Mouse (Mus musculus) stomach, embryonic 14.5 days (tissue): ENCODE results near the gene Tns3. TPM values are rescaled to one million over a fixed set of nuclear protein-coding genes. Genes with fewer than 3 reads are reported as not detected.

Experiments
- ATAC-seq: fragments of 200-750 bp; cut with Nextera tagmentation; 2 replicates; pipeline ENCODE4 v1.8.0; 2017; ENCODE audit warnings: low read depth, moderate TSS enrichment; ENCODE audit not compliant: insufficient number of reproducible peaks, insufficient read depth, low FRiP score
- H3K27ac ChIP-seq: fragments of 300-500 bp; sonication (generic); 2 replicates; pipeline ENCODE4 v1.5.1; 2014; ENCODE audit warnings: mild to moderate bottlenecking, low read length, moderate library complexity, mixed read lengths
- H3K27me3 ChIP-seq: fragments of 300-500 bp; sonication (generic); 2 replicates; pipeline ENCODE4 v1.6.1; 2014; ENCODE audit warnings: low read length, control low read depth, mixed read lengths; ENCODE audit not compliant: control insufficient read depth, insufficient read depth
- H3K36me3 ChIP-seq: fragments of 300-500 bp; sonication (generic); 2 replicates; pipeline ENCODE4 v1.6.1; 2014; ENCODE audit warnings: mild to moderate bottlenecking, control low read depth, low read length, moderate library complexity, mixed read lengths; ENCODE audit not compliant: control insufficient read depth, insufficient read depth
- H3K4me1 ChIP-seq: fragments of 300-500 bp; sonication (generic); 2 replicates; pipeline ENCODE4 v1.6.1; 2014; ENCODE audit warnings: low read length, control low read depth, mixed read lengths; ENCODE audit not compliant: control insufficient read depth, insufficient read depth
- H3K4me2 ChIP-seq: fragments of 300-500 bp; sonication (generic); replicated peaks from 2 replicates; pipeline ENCODE4 v1.6.1; 2014; ENCODE audit warnings: low read depth, low read length, control low read depth
- H3K4me3 ChIP-seq: fragments of 300-500 bp; sonication (generic); 2 replicates; pipeline ENCODE4 v1.5.1; 2014; ENCODE audit warnings: low read depth, low read length, control low read depth
- H3K9ac ChIP-seq: fragments of 300-500 bp; sonication (generic); replicated peaks from 2 replicates; pipeline ENCODE4 v1.6.1; 2014; ENCODE audit warnings: low read depth, mild to moderate bottlenecking, control low read depth, low read length, moderate library complexity, mixed read lengths
- H3K9me3 ChIP-seq: fragments of 300-500 bp; sonication (generic); 2 replicates; pipeline ENCODE4 v1.6.1; 2016; ENCODE audit warnings: low read depth, low read length, control low read depth; ENCODE audit not compliant: control insufficient read depth
- WGBS: fragments of 180-500 bp; shearing (Covaris S2); extraction: QIAGEN DNeasy Blood & Tissue Kit; methylation state at CpG from one replicate; pipeline ENCODE4 v1.1.7; 2014; 5-methylcytosine and 5-hydroxymethylcytosine counted together
- polyA plus RNA-seq: library from polyadenylated mRNA; unstranded; fragments of >200 nt; fragmentation: Nextera tagmentation; extraction: Ambion mirVana; gene quantifications from 2 replicates; pipeline ENCODE4 v1.2.1, GENCODE M21; 2014

The Tns3 gene
- polyA plus RNA-seq, 1 experiment from 2014 or later = 31.2 TPM

- Histone ChIP-seq H3K4me2 (no peak overlapping the region), H3K9me3 (no peaks in the 10 kb centered on the region), H3K36me3 (0 out of 2 replicates have a peak, but pooled peaks cover 2% of the 10 kb centered on the region), H3K9ac (no peak overlapping the region), H3K4me3 (no peak overlapping the region), H3K27ac (no peak overlapping the region; the same call in 1 of the 2 replicates), H3K27me3 (no peaks in the 10 kb centered on the region), H3K4me1 (peaks cover 14% of the 10 kb centered on the region; the same call in 1 of the 2 replicates)
- WGBS = 76% methylated on average over 5 of the region's 5 CpGs
- ATAC-seq = 0 out of 2 replicates have a peak, but pooled peaks have one; percentile 11
These were observed 73.1 kb downstream of the Tns3 start for GRCm38 (mm10) chr11:8591271-8591670.

- peak overlapping the region; percentile 40; the same call in 1 of the 2 replicates for H3K27ac ChIP-seq
- no peak for ATAC-seq
- WGBS = 61% methylated on average over 9 of the region's 9 CpGs
- no peak overlapping the region for H3K9ac ChIP-seq
- no peaks in the 10 kb centered on the region for H3K9me3 ChIP-seq
- H3K4me1 ChIP-seq = peaks cover 14% of the 10 kb centered on the region; the same call in 1 of the 2 replicates
- H3K27me3 ChIP-seq = no peaks in the 10 kb centered on the region
- no peak overlapping the region for H3K4me2 ChIP-seq
- no peak overlapping the region for H3K4me3 ChIP-seq
- 0 out of 2 replicates have a peak, but pooled peaks cover 2% of the 10 kb centered on the region for H3K36me3 ChIP-seq
These were observed 75.0 kb downstream of the Tns3 start for GRCm38 (mm10) chr11:8589226-8589905.

- no peak overlapping the region for H3K27ac ChIP-seq
These were observed 76.4 kb downstream of the Tns3 start for GRCm38 (mm10) chr11:8587941-8588340.

GRCm38 (mm10) chr11:8586996-8587644 lies 77.2 kb downstream of the Tns3 start:
- 60% methylated on average over 10 of the region's 10 CpGs for WGBS
- Histone ChIP-seq H3K36me3 (0 out of 2 replicates have a peak, but pooled peaks cover 2% of the 10 kb centered on the region), H3K27me3 (no peaks in the 10 kb centered on the region), H3K4me3 (no peak overlapping the region), H3K9me3 (no peaks in the 10 kb centered on the region), H3K9ac (no peak overlapping the region), H3K27ac (peak overlapping the region; percentile 15; the same call in 1 of the 2 replicates), H3K4me2 (no peak overlapping the region), H3K4me1 (peaks cover 18% of the 10 kb centered on the region)
- no peak for ATAC-seq

More at GRCm38 (mm10) chr11:8587941-8588340, 76.4 kb downstream of the Tns3 start:
- 84% methylated on average over 3 of the region's 3 CpGs for WGBS
- Histone ChIP-seq H3K4me2 (no peak overlapping the region), H3K9ac (no peak overlapping the region), H3K27me3 (no peaks in the 10 kb centered on the region), H3K4me3 (no peak overlapping the region), H3K4me1 (peaks cover 14% of the 10 kb centered on the region; the same call in 1 of the 2 replicates), H3K36me3 (0 out of 2 replicates have a peak, but pooled peaks cover 2% of the 10 kb centered on the region), H3K9me3 (no peaks in the 10 kb centered on the region)
- ATAC-seq = no peak

GRCm38 (mm10) chr11:8586374-8586773 lies 78.0 kb downstream of the Tns3 start:
- no peak overlapping the region for H3K27ac ChIP-seq
- ATAC-seq = no peak
- WGBS = 69% methylated on average over 2 of the region's 2 CpGs
- no peak overlapping the region for H3K9ac ChIP-seq
- H3K4me1 ChIP-seq = peaks cover 13% of the 10 kb centered on the region
- no peak overlapping the region for H3K4me2 ChIP-seq
- no peak overlapping the region for H3K4me3 ChIP-seq
- no peaks in the 10 kb centered on the region for H3K27me3 ChIP-seq
- H3K36me3 ChIP-seq = peaks cover 4% of the 10 kb centered on the region; the same call in 1 of the 2 replicates
- H3K9me3 ChIP-seq = no peaks in the 10 kb centered on the region

- ATAC-seq = no peak
- Histone ChIP-seq H3K9ac (no peak overlapping the region), H3K4me3 (no peak overlapping the region), H3K27me3 (no peaks in the 10 kb centered on the region), H3K9me3 (no peaks in the 10 kb centered on the region), H3K4me2 (no peak overlapping the region), H3K36me3 (peaks cover 4% of the 10 kb centered on the region; the same call in 1 of the 2 replicates), H3K27ac (no peak overlapping the region), H3K4me1 (peaks cover 12% of the 10 kb centered on the region)
- WGBS = 76% methylated on average over 3 of the region's 3 CpGs
These were observed 78.6 kb downstream of the Tns3 start for GRCm38 (mm10) chr11:8585686-8586085.

- ATAC-seq = no peak
- WGBS = 67% methylated on average over 1 of the region's 1 CpGs
- no peak overlapping the region for H3K9ac ChIP-seq
- no peak overlapping the region for H3K4me3 ChIP-seq
- no peaks in the 10 kb centered on the region for H3K9me3 ChIP-seq
- no peak overlapping the region for H3K27ac ChIP-seq
- H3K27me3 ChIP-seq = no peaks in the 10 kb centered on the region
- H3K4me1 ChIP-seq = peaks cover 12% of the 10 kb centered on the region
- peaks cover 4% of the 10 kb centered on the region; the same call in 1 of the 2 replicates for H3K36me3 ChIP-seq
- H3K4me2 ChIP-seq = no peak overlapping the region
These were observed 79.4 kb downstream of the Tns3 start for GRCm38 (mm10) chr11:8584925-8585324.

GRCm38 (mm10) chr11:8584307-8584706 lies 80.0 kb downstream of the Tns3 start:
- Histone ChIP-seq H3K27ac (no peak overlapping the region; the same call in 1 of the 2 replicates), H3K4me1 (peaks cover 12% of the 10 kb centered on the region), H3K9ac (no peak overlapping the region), H3K4me3 (no peak overlapping the region), H3K9me3 (no peaks in the 10 kb centered on the region), H3K4me2 (no peak overlapping the region), H3K36me3 (peaks cover 4% of the 10 kb centered on the region; the same call in 1 of the 2 replicates), H3K27me3 (no peaks in the 10 kb centered on the region)
- ATAC-seq = no peak
- 68% methylated on average over 2 of the region's 2 CpGs for WGBS
